Mouse (Mus musculus) MEL (cell line): ENCODE data around the gene Tmprss11e. TPM values are rescaled to one million over a fixed set of nuclear protein-coding genes. Genes with fewer than 3 reads are reported as not detected.

ENCODE experiments used
- DNase-seq: peaks from one replicate; pipeline ENCODE4 v3.0.0; 2011; ENCODE audit warnings: low read depth, low spot score
- H3K27ac ChIP-seq: 2 replicates; pipeline ENCODE4 v1.5.1; 2012; ENCODE audit warnings: low read depth, mild to moderate bottlenecking, control low read depth, low read length, moderate library complexity; ENCODE audit not compliant: control insufficient read depth
- H3K27me3 ChIP-seq, 2 experiments: fragments of 150-350 bp in 1 of 2; sonication (generic) in 1 of 2; 2 replicates each; pipeline ENCODE4 v1.6.1; 2012; ENCODE audit warnings: low read length in 2 of 2, mild to moderate bottlenecking in 2 of 2, improper control_type of control experiment in 1 of 2, moderate library complexity in 1 of 2; ENCODE audit not compliant: insufficient read depth in 2 of 2, control insufficient read depth in 1 of 2
- H3K36me3 ChIP-seq, 2 experiments: 2 replicates each; pipeline ENCODE4 v1.6.1; 2012 to 2014; ENCODE audit warnings: low read length in 2 of 2, improper control_type of control experiment in 1 of 2, inconsistent platforms in 1 of 2, mild to moderate bottlenecking in 1 of 2; ENCODE audit not compliant: insufficient read depth in 2 of 2, control insufficient read depth in 1 of 2
- H3K4me1 ChIP-seq, 2 experiments: fragments of 150-350 bp in 1 of 2; sonication (generic) in 1 of 2; 2 replicates each; pipeline ENCODE4 v1.6.1; 2012; ENCODE audit warnings: low read length in 2 of 2, improper control_type of control experiment in 1 of 2, mild to moderate bottlenecking in 1 of 2; ENCODE audit not compliant: insufficient read depth in 2 of 2, control insufficient read depth in 1 of 2
- H3K4me3 ChIP-seq, 2 experiments: fragments of 150-350 bp in 1 of 2; sonication (generic) in 1 of 2; 2 replicates each; pipeline ENCODE4 v1.5.1; 2012; ENCODE audit warnings: low read depth in 2 of 2, low read length in 2 of 2, mild to moderate bottlenecking in 2 of 2, moderate library complexity in 2 of 2, control low read depth in 1 of 2, improper control_type of control experiment in 1 of 2; ENCODE audit not compliant: control insufficient read depth in 1 of 2, insufficient read depth in 1 of 2
- H3K79me2 ChIP-seq: 2 replicates; pipeline ENCODE4 v1.6.1; 2012; ENCODE audit warnings: mild to moderate bottlenecking, low read length, moderate library complexity; ENCODE audit not compliant: control insufficient read depth, poor library complexity, insufficient read depth
- H3K9ac ChIP-seq: 2 replicates; pipeline ENCODE4 v1.6.1; 2012; ENCODE audit warnings: low read depth, mild to moderate bottlenecking, control low read depth, low read length, moderate library complexity; ENCODE audit not compliant: control insufficient read depth, poor library complexity, severe bottlenecking
- H3K9me3 ChIP-seq: fragments of 150-350 bp; sonication (generic); replicated peaks from 2 replicates; pipeline ENCODE4 v1.6.1; 2012; ENCODE audit warnings: mild to moderate bottlenecking, low read length, improper control_type of control experiment, moderate library complexity; ENCODE audit not compliant: insufficient read depth
- E2F4 ChIP-seq: IDR thresholded peaks from 2 replicates; pipeline ENCODE4 v1.6.1; 2011; ENCODE audit warnings: low read depth, low read length, improper control_type of control experiment, borderline replicate concordance
- EP300 ChIP-seq, 2 experiments: IDR thresholded peaks; 2 replicates each; pipeline ENCODE4 v1.6.1; 2011; ENCODE audit warnings: improper control_type of control experiment in 2 of 2, low read length in 2 of 2, low read depth in 1 of 2, mild to moderate bottlenecking in 1 of 2
- GABPA ChIP-seq: IDR thresholded peaks from 2 replicates; pipeline ENCODE4 v1.6.1; 2012; ENCODE audit warnings: low read depth, mild to moderate bottlenecking, inconsistent platforms, low read length, improper control_type of control experiment, moderate library complexity
- HCFC1 ChIP-seq: IDR thresholded peaks from 2 replicates; pipeline ENCODE4 v1.6.1; 2012; ENCODE audit warnings: low read depth, mild to moderate bottlenecking, inconsistent platforms, low read length, improper control_type of control experiment, moderate library complexity
- JUND ChIP-seq: IDR thresholded peaks from 2 replicates; pipeline ENCODE4 v1.6.1; 2011; ENCODE audit warnings: low read depth, mild to moderate bottlenecking, improper control_type of control experiment, low read length
- MAZ ChIP-seq: IDR thresholded peaks from 2 replicates; pipeline ENCODE4 v1.6.1; 2012; ENCODE audit warnings: low read depth, mild to moderate bottlenecking, inconsistent platforms, low read length, improper control_type of control experiment
- MEF2A ChIP-seq: IDR thresholded peaks from 2 replicates; pipeline ENCODE4 v1.6.1; 2014; ENCODE audit warnings: low read depth, mild to moderate bottlenecking, inconsistent platforms, low read length, improper control_type of control experiment; ENCODE audit not compliant: poor library complexity, insufficient replicate concordance, severe bottlenecking; ENCODE audit errors: extremely low read depth
- MXI1 ChIP-seq: IDR thresholded peaks from 2 replicates; pipeline ENCODE4 v1.6.1; 2011; ENCODE audit warnings: mild to moderate bottlenecking, low read depth, low read length, improper control_type of control experiment
- MYC ChIP-seq: IDR thresholded peaks from 2 replicates; pipeline ENCODE4 v1.6.1; 2011; ENCODE audit warnings: low read depth, mild to moderate bottlenecking, low read length, improper control_type of control experiment, moderate library complexity
- NELFE ChIP-seq: IDR thresholded peaks from 2 replicates; pipeline ENCODE4 v1.6.1; 2011; ENCODE audit warnings: low read depth, low read length, improper control_type of control experiment
- RCOR1 ChIP-seq: IDR thresholded peaks from 2 replicates; pipeline ENCODE4 v1.6.1; 2012; ENCODE audit warnings: low read depth, mild to moderate bottlenecking, inconsistent platforms, low read length, improper control_type of control experiment
- SMC3 ChIP-seq: IDR thresholded peaks from 2 replicates; pipeline ENCODE4 v1.6.1; 2011; ENCODE audit warnings: low read depth, low read length, improper control_type of control experiment
- TAL1 ChIP-seq: IDR thresholded peaks from 2 replicates; pipeline ENCODE4 v1.6.1; 2012; ENCODE audit warnings: mild to moderate bottlenecking, inconsistent platforms, low read length, moderate library complexity, mixed read lengths
- TBP ChIP-seq: IDR thresholded peaks from 2 replicates; pipeline ENCODE4 v1.8.0; 2011; ENCODE audit warnings: low read depth, low read length, improper control_type of control experiment
- UBTF ChIP-seq: IDR thresholded peaks from 2 replicates; pipeline ENCODE4 v1.6.1; 2012; ENCODE audit warnings: low read depth, mild to moderate bottlenecking, inconsistent platforms, low read length, improper control_type of control experiment, moderate library complexity, borderline replicate concordance; ENCODE audit not compliant: insufficient read depth
- USF2 ChIP-seq, 2 experiments: IDR thresholded peaks; 2 replicates each; pipeline ENCODE4 v1.6.1; 2011 to 2012; ENCODE audit warnings: improper control_type of control experiment in 2 of 2, low read length in 2 of 2, borderline replicate concordance in 1 of 2, inconsistent platforms in 1 of 2, low read depth in 1 of 2, mild to moderate bottlenecking in 1 of 2; ENCODE audit not compliant: insufficient read depth in 1 of 2
- ZC3H11A ChIP-seq: IDR thresholded peaks from 2 replicates; pipeline ENCODE4 v1.6.1; 2012; ENCODE audit warnings: low read depth, mild to moderate bottlenecking, inconsistent platforms, low read length, improper control_type of control experiment
- ZKSCAN1 ChIP-seq: IDR thresholded peaks from 2 replicates; pipeline ENCODE4 v1.6.1; 2012; ENCODE audit warnings: low read depth, mild to moderate bottlenecking, inconsistent platforms, low read length, improper control_type of control experiment, moderate library complexity
- polyA plus RNA-seq, 2 experiments: library from polyadenylated mRNA; stranded (reverse) in 1 of 2; unstranded in 1 of 2; fragments of >175 nt in 1 of 2; fragments of >200 nt in 1 of 2; gene quantifications; 2 replicates each; pipeline versions ENCODE4 v1.2.1 to v1.2.4; 2012; ENCODE audit warnings: low replicate concordance in 2 of 2, low read depth in 1 of 2; ENCODE audit not compliant: insufficient read length in 2 of 2, insufficient read depth in 1 of 2, missing spikeins in 1 of 2
- total RNA-seq: library from RNA; depleted of rRNA; stranded (reverse); fragments of 300-350 nt; gene quantifications from 2 replicates; pipeline ENCODE4 v1.2.3, GENCODE M21; 2012

The Tmprss11e gene
- total and polyA plus RNA-seq, 3 experiments: not detected

- H3K9me3 ChIP-seq: no peaks in the 10 kb centered on the region
- H3K4me3 ChIP-seq: no peak overlapping the region
- no peaks in the 10 kb centered on the region for H3K4me1 ChIP-seq
- no peak for DNase-seq
- H3K9ac ChIP-seq: no peak overlapping the region
- no peak for TF ChIP-seq EP300 (IDR thresholded peaks at IDR 0.05; ENCODE audit: low read depth in 1 of 2, low read length in 2 of 2)
- TF ChIP-seq TBP: no peak
- TF ChIP-seq ZC3H11A: no peak
- no peak for TF ChIP-seq SMC3
- TF ChIP-seq ZKSCAN1: no peak
- no peak for TF ChIP-seq GABPA
- TF ChIP-seq MEF2A: no peak
- TF ChIP-seq MYC: no peak
- no peak for TF ChIP-seq MAZ
- no peak for TF ChIP-seq HCFC1
- TF ChIP-seq USF2 (IDR thresholded peaks at IDR 0.05; ENCODE audit: borderline replicate concordance in 1 of 2, insufficient read depth in 1 of 2, low read depth in 1 of 2, low read length in 2 of 2): no peak
- TF ChIP-seq, all 39 proteins: peak for 0
- Histone ChIP-seq H3K27ac (no peak overlapping the region), H3K27me3 (no peaks in the 10 kb centered on the region; a peak in 1 of 4 replicates), H3K79me2 (no peaks in the 10 kb centered on the region), H3K36me3 (no peaks in the 10 kb centered on the region)
Measured at GRCm38 (mm10) chr5:86776941-86777340, 31.3 kb upstream of the Tmprss11e start.

DNA sequence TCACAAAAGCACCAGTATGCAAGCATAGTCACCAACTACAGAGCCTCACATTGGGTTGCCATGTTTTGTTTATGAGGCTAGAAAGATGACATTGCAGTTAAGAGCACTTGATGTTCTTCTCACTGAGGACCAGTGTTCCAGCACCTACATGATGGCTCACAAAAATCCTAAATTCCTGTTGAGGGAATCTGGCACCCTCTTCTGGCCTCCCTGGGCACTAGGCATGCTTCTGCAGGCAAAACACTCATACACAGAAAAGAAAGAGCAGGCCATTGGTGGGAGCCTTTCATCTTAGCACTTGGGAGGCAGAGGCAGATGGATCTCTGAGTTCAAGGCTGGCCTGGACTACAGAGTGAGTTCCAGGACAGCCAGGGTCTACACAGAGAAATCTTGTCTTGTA, 25.4 kb upstream of the Tmprss11e start:
- no peaks in the 10 kb centered on the region for H3K79me2 ChIP-seq
- no peak for TF ChIP-seq E2F4
- TF ChIP-seq RCOR1: no peak
- no peak for TF ChIP-seq NELFE
- TF ChIP-seq JUND: no peak
- TF ChIP-seq TAL1: no peak
- no peak for TF ChIP-seq HCFC1
- no peak for TF ChIP-seq MXI1
- no peak for TF ChIP-seq EP300 (IDR thresholded peaks at IDR 0.05; ENCODE audit: low read depth in 1 of 2, low read length in 2 of 2)
- no peak for TF ChIP-seq UBTF
- TF ChIP-seq ZC3H11A: no peak
- no peaks in the 10 kb centered on the region for H3K36me3 ChIP-seq
- H3K9me3 ChIP-seq: no peaks in the 10 kb centered on the region
- no peaks in the 10 kb centered on the region; a peak in 1 of 4 replicates for H3K27me3 ChIP-seq
- DNase-seq: no peak
- H3K27ac ChIP-seq: no peak overlapping the region
- no peak overlapping the region for H3K9ac ChIP-seq
- no peak overlapping the region for H3K4me3 ChIP-seq
- no peaks in the 10 kb centered on the region for H3K4me1 ChIP-seq
